Mouse (Mus musculus) neural tube, embryonic 15.5 days (tissue): Measurements from ENCODE around the gene Smco3. TPM values are rescaled to one million over a fixed set of nuclear protein-coding genes. Genes with fewer than 3 reads are reported as not detected.
"Not testable (repeated sequence)": the region's sequence is repeated elsewhere in the genome, so short reads cannot be mapped to it uniquely, and the experiment has no call there.

ENCODE experiments used
- ATAC-seq: fragments of 200-750 bp; cut with Nextera tagmentation; 2 replicates; pipeline ENCODE4 v1.8.0; 2017; ENCODE audit warnings: mild to moderate bottlenecking, moderate TSS enrichment, moderate library complexity; ENCODE audit not compliant: low FRiP score
- H3K27ac ChIP-seq: fragments of 300-500 bp; sonication (generic); replicated peaks from 2 replicates; pipeline ENCODE4 v1.5.1; 2015; ENCODE audit warnings: mild to moderate bottlenecking, inconsistent platforms
- H3K27me3 ChIP-seq: fragments of 300-500 bp; sonication (generic); replicated peaks from 2 replicates; pipeline ENCODE4 v1.6.1; 2015; ENCODE audit warnings: inconsistent platforms
- H3K36me3 ChIP-seq: fragments of 300-500 bp; sonication (generic); 2 replicates; pipeline ENCODE4 v1.6.1; 2015; ENCODE audit warnings: inconsistent platforms
- H3K4me1 ChIP-seq: fragments of 300-500 bp; sonication (generic); 2 replicates; pipeline ENCODE4 v1.6.1; 2015; ENCODE audit warnings: inconsistent platforms
- H3K4me2 ChIP-seq: fragments of 300-500 bp; sonication (generic); 2 replicates; pipeline ENCODE4 v1.6.1; 2015; ENCODE audit warnings: inconsistent platforms, mild to moderate bottlenecking, moderate library complexity
- H3K4me3 ChIP-seq: fragments of 300-500 bp; sonication (generic); replicated peaks from 2 replicates; pipeline ENCODE4 v1.5.1; 2015; ENCODE audit warnings: mild to moderate bottlenecking, inconsistent platforms
- H3K9ac ChIP-seq: fragments of 300-500 bp; sonication (generic); replicated peaks from 2 replicates; pipeline ENCODE4 v1.6.1; 2015; ENCODE audit warnings: mild to moderate bottlenecking, inconsistent platforms
- H3K9me3 ChIP-seq: fragments of 300-500 bp; sonication (generic); replicated peaks from 2 replicates; pipeline ENCODE4 v1.6.1; 2016; ENCODE audit warnings: inconsistent platforms
- WGBS: fragments of 180-500 bp; shearing (Covaris S2); methylation state at CpG from one replicate; pipeline ENCODE4 v1.1.7; 2015; ENCODE audit warnings: mixed read lengths; 5-methylcytosine and 5-hydroxymethylcytosine counted together
- polyA plus RNA-seq: library from polyadenylated mRNA; unstranded; fragments of >200 nt; fragmentation: Nextera tagmentation; extraction: Ambion mirVana; gene quantifications from 2 replicates; pipeline ENCODE4 v1.2.1, GENCODE M21; 2015

The Smco3 gene
- 2.5 and 3.0 TPM in 2 replicates for polyA plus RNA-seq

DNA sequence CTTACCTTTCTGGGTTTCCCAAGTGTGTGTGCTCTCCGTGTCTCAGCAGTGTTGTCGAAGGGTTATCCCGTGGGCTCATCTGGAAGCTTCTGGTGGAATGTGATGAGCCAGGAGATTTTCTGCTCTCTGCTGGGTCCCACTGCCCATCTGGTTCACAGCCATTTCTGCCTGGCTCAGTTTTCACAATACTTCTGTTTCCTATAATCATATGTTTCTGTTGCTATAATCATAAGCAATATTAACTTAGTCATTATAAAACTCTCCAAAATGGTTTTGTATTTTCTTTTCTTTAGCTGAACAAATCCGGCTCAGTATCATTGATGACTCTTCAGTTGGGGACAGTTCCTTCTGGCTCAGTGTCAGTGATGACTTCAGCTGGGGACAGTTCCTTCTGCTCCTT is at the start of gene Smco3:
TSS of gene Smco3 (minus strand) at position 101 of the 400 bp plus-strand sequence.
- no peaks in the 10 kb centered on the region; the same call in 1 of the 2 replicates for H3K27me3 ChIP-seq
- 65% methylated on average over 4 of the region's 4 CpGs for WGBS
- no peak within 1 kb of the TSS for H3K27ac ChIP-seq
- H3K4me2 ChIP-seq = peak within 1 kb of the TSS; percentile 30
- no peaks in the 10 kb centered on the region for H3K36me3 ChIP-seq
- peak within 1 kb of the TSS; percentile 15; the same call in 1 of the 2 replicates for H3K4me3 ChIP-seq
- 0 out of 2 replicates have a peak within 1 kb of the TSS, but pooled peaks have one; percentile 20 for H3K9ac ChIP-seq
- no peaks in the 10 kb centered on the region for H3K4me1 ChIP-seq
- ATAC-seq = no peak
- H3K9me3 ChIP-seq = no peaks in the 10 kb centered on the region

GRCm38 (mm10) chr6:136884766-136885165 is 49.5 kb upstream of the Smco3 start:
- not testable (repeated sequence) for H3K4me2 ChIP-seq, H3K4me3 ChIP-seq, H3K4me1 ChIP-seq, ATAC-seq, H3K36me3 ChIP-seq, H3K9me3 ChIP-seq, H3K27ac ChIP-seq, H3K27me3 ChIP-seq, H3K9ac ChIP-seq
- WGBS = 61% methylated on average over 1 of the region's 1 CpGs

- Histone ChIP-seq H3K4me2 (no peak overlapping the region), H3K9me3 (no peaks in the 10 kb centered on the region), H3K27ac (no peak overlapping the region), H3K36me3 (no peaks in the 10 kb centered on the region), H3K4me3 (no peak overlapping the region), H3K9ac (no peak overlapping the region), H3K4me1 (no peaks in the 10 kb centered on the region; the same call in 1 of the 2 replicates), H3K27me3 (no peaks in the 10 kb centered on the region; the same call in 1 of the 2 replicates)
- no peak for ATAC-seq
- 93% methylated on average over 6 of the region's 6 CpGs for WGBS
Observed at GRCm38 (mm10) chr6:136883961-136884360, 48.7 kb upstream of the Smco3 start.

- H3K4me3 ChIP-seq = no peak overlapping the region
- 86% methylated on average over 3 of the region's 3 CpGs for WGBS
- H3K27ac ChIP-seq = no peak overlapping the region
- no peak for ATAC-seq
- H3K4me2 ChIP-seq = no peak overlapping the region
- no peaks in the 10 kb centered on the region for H3K36me3 ChIP-seq
- no peaks in the 10 kb centered on the region; the same call in 1 of the 2 replicates for H3K27me3 ChIP-seq
- no peaks in the 10 kb centered on the region for H3K9me3 ChIP-seq
- H3K9ac ChIP-seq = no peak overlapping the region
- no peaks in the 10 kb centered on the region; the same call in 1 of the 2 replicates for H3K4me1 ChIP-seq
Observed at GRCm38 (mm10) chr6:136883431-136883915, 48.2 kb upstream of the Smco3 start.

DNA sequence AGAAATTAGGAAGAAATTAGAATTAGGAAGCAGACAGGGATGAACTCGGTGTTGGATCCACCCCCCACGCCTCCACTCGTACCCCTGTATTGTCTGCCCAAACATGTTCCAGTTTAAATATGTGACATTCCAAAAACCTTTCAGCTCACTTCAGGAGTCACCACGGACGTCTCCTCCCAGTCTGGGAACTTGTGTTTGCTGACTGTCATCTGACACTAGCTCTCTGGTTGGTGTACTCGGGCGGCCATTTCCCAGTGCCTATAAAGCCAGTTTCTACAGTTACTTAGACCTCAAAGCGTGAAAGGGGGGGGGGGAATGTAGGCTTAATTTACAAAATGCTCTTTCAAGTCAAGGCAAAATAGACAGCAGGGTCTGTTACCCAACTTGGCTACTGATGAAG is 46.4 kb upstream of the Smco3 start:
- no peaks in the 10 kb centered on the region for H3K36me3 ChIP-seq
- H3K9me3 ChIP-seq = no peaks in the 10 kb centered on the region
- no peak overlapping the region for H3K4me2 ChIP-seq
- no peak overlapping the region for H3K27ac ChIP-seq
- H3K4me3 ChIP-seq = no peak overlapping the region
- no peaks in the 10 kb centered on the region; the same call in 1 of the 2 replicates for H3K27me3 ChIP-seq
- no peak for ATAC-seq
- H3K9ac ChIP-seq = no peak overlapping the region
- 84% methylated on average over 8 of the region's 8 CpGs for WGBS
- H3K4me1 ChIP-seq = no peaks in the 10 kb centered on the region; the same call in 1 of the 2 replicates

- peaks cover 9% of the 10 kb centered on the region; the same call in 1 of the 2 replicates for H3K4me1 ChIP-seq
- no peak within 1 kb of the TSS for H3K27ac ChIP-seq
- H3K4me2 ChIP-seq = peak within 1 kb of the TSS; percentile 20
- no peaks in the 10 kb centered on the region for H3K36me3 ChIP-seq
- no peak for ATAC-seq
- H3K9me3 ChIP-seq = no peaks in the 10 kb centered on the region
- no peaks in the 10 kb centered on the region for H3K27me3 ChIP-seq
- 65% methylated on average over 9 of the region's 9 CpGs for WGBS
- H3K9ac ChIP-seq = no peak within 1 kb of the TSS
- H3K4me3 ChIP-seq = 0 out of 2 replicates have a peak within 1 kb of the TSS, but pooled peaks have one; percentile 3
Observed at GRCm38 (mm10) chr6:136875670-136876069, 40.4 kb upstream of the Smco3 start, which contains the start of gene Mgp. Gene Mgp, minus strand, starts transcription at chr6:136875823.

DNA sequence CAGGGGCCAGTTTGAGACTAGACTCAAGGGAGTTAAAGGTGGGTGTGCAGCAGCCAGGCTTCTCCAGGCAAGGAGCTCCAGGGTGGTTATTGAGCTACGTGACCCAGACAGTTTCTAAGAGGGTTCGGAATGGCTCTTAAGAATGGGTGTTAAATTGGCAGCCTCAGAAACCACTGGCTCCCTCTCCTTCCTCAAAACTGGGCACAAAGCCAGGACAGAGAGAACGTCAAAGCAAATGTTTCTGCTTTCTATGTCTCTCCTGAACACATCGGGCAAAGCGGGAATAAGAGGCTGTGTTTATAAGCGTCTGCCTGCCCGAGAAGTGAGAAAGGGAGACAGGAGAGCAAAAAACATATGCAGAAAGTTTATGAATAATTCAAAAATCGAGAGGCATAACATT is 39.3 kb upstream of the Smco3 start:
- 0 out of 2 replicates have a peak overlapping the region, but pooled peaks have one; percentile 3 for H3K4me3 ChIP-seq
- no peaks in the 10 kb centered on the region for H3K27me3 ChIP-seq
- H3K4me2 ChIP-seq = peak overlapping the region; percentile 20
- H3K9me3 ChIP-seq = no peaks in the 10 kb centered on the region
- 44% methylated on average over 8 of the region's 8 CpGs for WGBS
- no peak for ATAC-seq
- no peak overlapping the region for H3K9ac ChIP-seq
- no peak overlapping the region for H3K27ac ChIP-seq
- peaks cover 9% of the 10 kb centered on the region; the same call in 1 of the 2 replicates for H3K4me1 ChIP-seq
- H3K36me3 ChIP-seq = no peaks in the 10 kb centered on the region

GRCm38 (mm10) chr6:136868921-136869320 is 33.7 kb upstream of the Smco3 start:
- no peaks in the 10 kb centered on the region for H3K27me3 ChIP-seq
- WGBS = 89% methylated on average over 5 of the region's 5 CpGs
- no peak overlapping the region for H3K27ac ChIP-seq
- H3K36me3 ChIP-seq = no peaks in the 10 kb centered on the region
- no peak overlapping the region for H3K4me2 ChIP-seq
- H3K9ac ChIP-seq = no peak overlapping the region
- no peak for ATAC-seq
- no peaks in the 10 kb centered on the region for H3K4me1 ChIP-seq
- no peak overlapping the region for H3K4me3 ChIP-seq
- no peaks in the 10 kb centered on the region for H3K9me3 ChIP-seq

- ATAC-seq = no peak
Observed at GRCm38 (mm10) chr6:136866150-136866549, 30.9 kb upstream of the Smco3 start.

DNA sequence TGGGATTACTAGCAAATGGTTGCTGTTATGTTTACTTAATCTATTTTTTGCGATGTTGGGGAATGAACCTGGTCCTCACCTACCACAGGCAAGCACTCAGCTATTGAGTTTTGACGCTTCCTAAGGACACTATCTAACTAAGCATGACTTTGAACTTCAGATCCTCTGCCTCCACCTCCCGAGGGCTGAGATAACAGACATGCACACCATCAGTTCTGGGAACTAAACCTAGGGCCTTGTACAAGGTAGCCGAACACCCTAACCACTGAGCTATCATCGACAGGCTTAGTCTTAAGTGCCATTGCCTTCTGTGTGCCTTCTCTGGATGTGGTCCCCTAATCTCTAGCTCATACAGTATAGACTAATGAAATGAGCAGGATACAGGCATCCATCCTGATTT is 30.1 kb upstream of the Smco3 start:
- no peak overlapping the region for H3K27ac ChIP-seq
- no peaks in the 10 kb centered on the region for H3K4me1 ChIP-seq
- 95% methylated on average over 5 of the region's 5 CpGs for WGBS
- no peak overlapping the region for H3K4me3 ChIP-seq
- no peaks in the 10 kb centered on the region for H3K36me3 ChIP-seq
- H3K9ac ChIP-seq = no peak overlapping the region
- no peaks in the 10 kb centered on the region for H3K9me3 ChIP-seq
- no peak for ATAC-seq
- H3K4me2 ChIP-seq = no peak overlapping the region
- 0 out of 2 replicates have a peak, but pooled peaks cover under 1% of the 10 kb centered on the region for H3K27me3 ChIP-seq

More at GRCm38 (mm10) chr6:136866150-136866549, 30.9 kb upstream of the Smco3 start:
- Histone ChIP-seq H3K4me2 (no peak overlapping the region), H3K36me3 (no peaks in the 10 kb centered on the region), H3K27me3 (no peaks in the 10 kb centered on the region), H3K9me3 (no peaks in the 10 kb centered on the region), H3K27ac (no peak overlapping the region), H3K9ac (no peak overlapping the region), H3K4me3 (no peak overlapping the region), H3K4me1 (no peaks in the 10 kb centered on the region)
- 73% methylated on average over 4 of the region's 4 CpGs for WGBS

- Histone ChIP-seq H3K9me3 (no peaks in the 10 kb centered on the region), H3K4me1 (peaks cover 3% of the 10 kb centered on the region; the same call in 1 of the 2 replicates), H3K4me2 (no peak overlapping the region), H3K27me3 (0 out of 2 replicates have a peak, but pooled peaks cover 3% of the 10 kb centered on the region), H3K27ac (no peak overlapping the region), H3K36me3 (no peaks in the 10 kb centered on the region), H3K9ac (no peak overlapping the region), H3K4me3 (no peak overlapping the region)
- peak; percentile 74 for ATAC-seq
- 49% methylated on average over 9 of the region's 9 CpGs for WGBS
Observed at GRCm38 (mm10) chr6:136861020-136861419, 25.8 kb upstream of the Smco3 start.

DNA sequence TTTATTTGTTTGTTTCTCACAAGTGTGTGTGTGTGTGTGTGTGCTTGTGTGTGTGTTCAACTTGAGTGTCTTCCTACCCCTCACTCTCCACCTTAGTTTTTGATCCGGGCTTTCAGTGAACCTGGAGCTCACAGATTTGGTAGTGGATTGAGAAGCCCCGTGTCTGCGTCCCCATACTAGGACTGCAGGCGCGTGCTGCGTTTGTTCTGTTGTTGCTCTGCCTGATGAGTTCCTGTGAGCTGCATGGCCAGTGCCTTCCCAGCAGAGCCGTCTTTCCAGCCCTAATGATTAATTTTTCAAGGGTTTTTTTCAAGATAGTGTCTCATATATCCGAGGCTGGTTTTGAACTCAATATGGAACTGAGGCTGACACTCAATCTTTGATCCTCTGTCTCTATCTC is 23.2 kb upstream of the Smco3 start:
- WGBS = 79% methylated on average over 8 of the region's 8 CpGs
- ATAC-seq = no peak

More for the DNA sequence above, 23.2 kb upstream of the Smco3 start:
- Histone ChIP-seq H3K27ac (no peak overlapping the region), H3K9ac (no peak overlapping the region), H3K36me3 (no peaks in the 10 kb centered on the region), H3K9me3 (no peaks in the 10 kb centered on the region), H3K4me3 (no peak overlapping the region), H3K4me1 (peaks cover 3% of the 10 kb centered on the region; the same call in 1 of the 2 replicates), H3K27me3 (0 out of 2 replicates have a peak, but pooled peaks cover 3% of the 10 kb centered on the region), H3K4me2 (no peak overlapping the region)
